Mouse (Mus musculus): ENCODE data around the gene Rgs9.

GRCm38 (mm10) chr11:109257824-109258223 is 40.1 kb downstream of the Rgs9 start:
- TF ChIP-seq CTCF (IDR thresholded peaks at IDR 0.05; ENCODE audit: borderline replicate concordance, control insufficient read depth, extremely low read depth, insufficient read depth, low read length, poor library complexity) (no peak), POLR2A (IDR thresholded peaks at IDR 0.05; ENCODE audit: control insufficient read depth, extremely low read depth, insufficient read depth, low read length, poor library complexity) (no peak)

All from thymus, adult 2 months (tissue).